Mouse (Mus musculus) spleen, adult 2 months (tissue): ENCODE results near the gene Abcf1.

Source experiments
- CTCF ChIP-seq: fragments of 200-500 bp; IDR thresholded peaks from 2 replicates; pipeline ENCODE4 v1.5.1; 2011; ENCODE audit warnings: mild to moderate bottlenecking, inconsistent platforms; ENCODE audit not compliant: insufficient read depth, insufficient read length, insufficient replicate concordance; ENCODE audit errors: extremely low read depth
- POLR2A ChIP-seq: fragments of 200-500 bp; IDR thresholded peaks from 2 replicates; pipeline ENCODE4 v1.6.1; 2011; ENCODE audit warnings: low read depth, low read length, inconsistent platforms

DNA sequence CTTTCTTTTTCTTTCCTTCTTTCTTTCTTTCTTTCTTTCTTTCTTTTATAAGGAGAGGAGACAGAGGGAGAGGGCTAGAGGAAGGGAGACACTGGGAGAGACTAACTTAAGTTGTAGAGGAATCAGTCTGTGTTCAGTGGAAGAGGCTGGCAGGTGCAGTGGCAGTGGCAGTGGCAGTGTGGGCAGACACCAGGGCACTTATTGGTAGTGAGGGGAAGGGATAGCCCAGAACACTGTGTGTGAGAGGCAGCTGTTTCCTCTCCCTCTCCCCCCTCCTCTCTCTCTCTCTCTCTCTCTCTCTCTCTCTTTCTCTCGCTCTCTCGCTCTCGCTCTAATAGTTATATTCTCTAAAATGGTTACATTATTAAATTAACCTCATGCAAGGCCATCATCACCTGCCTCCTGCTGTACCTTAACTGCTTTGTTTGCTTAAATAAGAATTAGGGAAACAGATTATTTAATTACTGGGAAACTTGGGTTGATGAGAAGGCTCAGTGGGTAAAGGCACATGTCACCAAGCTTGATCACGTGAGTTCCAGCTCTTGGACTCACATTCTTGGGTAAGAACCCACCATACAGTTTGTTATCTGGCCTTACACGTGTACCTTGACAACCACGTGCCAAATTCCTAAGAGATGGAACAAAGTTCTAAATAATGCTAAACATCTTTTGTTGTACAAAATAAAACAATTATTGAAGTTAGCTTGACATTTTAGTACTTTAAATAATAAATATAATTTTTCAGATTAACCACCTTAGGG lies 29.2 kb upstream of the Abcf1 start:
- TF ChIP-seq CTCF: no peak
- no peak for TF ChIP-seq POLR2A
